Mouse (Mus musculus): ENCODE data around the gene Rsrc1. TPM values are rescaled to one million over a fixed set of nuclear protein-coding genes. Genes with fewer than 3 reads are reported as not detected.
"Not testable (repeated sequence)": the region's sequence is repeated elsewhere in the genome, so short reads cannot be mapped to it uniquely, and the experiment has no call there.

Rsrc1 gene
- total RNA-seq, 2 experiments from 2014 or later = 5.0 to 6.8 TPM

DNA sequence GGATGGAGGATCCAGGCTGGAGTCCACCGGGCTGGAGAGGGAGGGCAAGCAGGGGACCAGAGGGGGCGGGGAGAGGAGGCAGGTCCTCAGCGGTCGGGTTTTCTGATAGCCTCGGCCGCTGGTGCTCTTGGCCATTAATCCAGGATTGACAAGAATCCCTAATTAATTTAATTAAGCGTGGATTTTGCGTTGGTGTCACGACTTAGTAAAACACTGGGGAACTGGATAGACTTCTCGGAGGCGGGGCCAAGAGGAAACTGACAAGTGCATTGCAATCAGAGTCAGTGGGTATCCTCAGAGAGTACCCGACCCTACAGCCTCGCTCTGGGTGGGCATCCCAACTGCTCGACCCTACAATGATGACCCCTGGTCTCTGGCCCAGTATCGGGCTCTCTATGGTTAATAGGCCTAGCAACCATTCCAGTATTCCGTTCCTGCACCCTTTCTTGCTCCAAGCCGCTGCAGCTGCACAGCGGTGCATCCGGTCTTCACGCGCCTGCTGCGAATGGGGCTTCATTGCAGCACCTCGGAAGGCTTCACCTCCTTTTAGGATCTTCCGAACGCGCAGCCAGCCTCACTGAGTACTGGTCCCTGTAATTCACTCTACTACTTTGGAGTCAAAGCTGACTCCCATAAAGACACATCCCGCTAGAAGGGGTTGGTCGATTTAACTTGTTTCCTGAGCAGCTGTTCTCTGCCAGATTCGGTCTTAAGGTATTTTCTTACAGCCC is 1.2 kb downstream of the Rsrc1 start:
- ATAC-seq (replicated peaks; ENCODE audit: low FRiP score, poor library complexity, severe bottlenecking) = no peak

GRCm38 (mm10) chr3:66983481-66983880 is 2.3 kb downstream of the Rsrc1 start:
- ATAC-seq (replicated peaks; ENCODE audit: low FRiP score, poor library complexity, severe bottlenecking) = no peak

DNA sequence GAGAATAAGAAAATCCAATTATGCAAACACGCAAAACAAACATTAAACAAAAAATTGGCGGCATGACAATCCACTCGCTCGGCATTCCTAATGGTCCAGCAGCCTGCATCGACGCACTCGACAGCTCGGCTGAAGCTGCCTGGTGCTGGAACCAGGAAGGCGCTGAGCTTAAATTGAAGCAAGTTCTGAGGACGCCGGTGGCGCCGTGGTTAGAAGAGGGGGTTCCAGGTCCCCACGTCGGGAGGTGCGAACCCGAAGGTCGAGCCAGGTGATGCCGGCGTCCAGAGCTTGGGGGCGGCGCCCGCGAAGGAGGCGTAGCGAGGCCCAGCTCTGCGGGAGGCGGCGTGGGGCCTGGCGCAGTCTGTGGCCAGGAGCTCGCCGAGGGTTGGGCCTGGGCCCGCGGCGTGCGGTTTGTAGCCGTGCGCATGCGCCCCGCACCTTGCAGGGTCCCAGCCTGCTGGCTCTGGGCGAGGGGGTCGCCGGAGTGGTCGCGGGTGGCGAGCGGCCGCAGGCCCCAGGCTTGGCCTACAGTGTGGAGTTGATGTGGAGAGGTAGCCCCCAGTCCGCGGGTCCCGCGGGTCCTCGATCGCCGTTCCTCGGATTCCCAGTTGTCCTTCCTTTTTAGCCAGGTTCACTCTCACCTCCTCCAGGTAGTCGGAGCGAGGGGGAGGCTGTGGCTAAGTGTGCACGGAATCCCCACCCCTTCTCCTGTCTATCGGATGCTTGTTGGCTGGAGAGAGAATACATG is 4.5 kb downstream of the Rsrc1 start:
- ATAC-seq (replicated peaks; ENCODE audit: low FRiP score, poor library complexity, severe bottlenecking) = peak; percentile 49; the same call in 1 of the 2 replicates

- ATAC-seq (replicated peaks; ENCODE audit: low FRiP score, poor library complexity, severe bottlenecking) = no peak
Observed at GRCm38 (mm10) chr3:66986287-66986560, 5.0 kb downstream of the Rsrc1 start.

DNA sequence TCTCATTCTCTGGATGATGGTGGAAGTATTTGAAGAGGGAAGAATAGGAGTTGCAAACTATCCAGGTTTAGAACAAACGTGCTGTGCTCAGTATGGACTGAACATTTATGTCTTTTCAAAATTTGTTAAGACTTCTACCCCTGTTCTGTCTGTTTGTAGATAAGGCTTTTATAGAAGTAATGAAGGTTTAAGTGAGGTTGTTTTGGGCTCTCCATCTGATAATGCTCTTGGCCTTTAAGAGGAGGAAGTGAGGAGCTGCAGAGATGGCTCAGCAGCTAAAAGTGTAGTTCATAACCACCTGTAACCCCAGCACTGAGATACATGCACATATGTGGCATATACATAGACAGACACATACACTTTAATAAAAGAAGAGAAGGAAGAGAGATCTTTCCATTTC is 15.6 kb downstream of the Rsrc1 start:
- ATAC-seq (replicated peaks; ENCODE audit: low FRiP score, poor library complexity, severe bottlenecking) = no peak

DNA sequence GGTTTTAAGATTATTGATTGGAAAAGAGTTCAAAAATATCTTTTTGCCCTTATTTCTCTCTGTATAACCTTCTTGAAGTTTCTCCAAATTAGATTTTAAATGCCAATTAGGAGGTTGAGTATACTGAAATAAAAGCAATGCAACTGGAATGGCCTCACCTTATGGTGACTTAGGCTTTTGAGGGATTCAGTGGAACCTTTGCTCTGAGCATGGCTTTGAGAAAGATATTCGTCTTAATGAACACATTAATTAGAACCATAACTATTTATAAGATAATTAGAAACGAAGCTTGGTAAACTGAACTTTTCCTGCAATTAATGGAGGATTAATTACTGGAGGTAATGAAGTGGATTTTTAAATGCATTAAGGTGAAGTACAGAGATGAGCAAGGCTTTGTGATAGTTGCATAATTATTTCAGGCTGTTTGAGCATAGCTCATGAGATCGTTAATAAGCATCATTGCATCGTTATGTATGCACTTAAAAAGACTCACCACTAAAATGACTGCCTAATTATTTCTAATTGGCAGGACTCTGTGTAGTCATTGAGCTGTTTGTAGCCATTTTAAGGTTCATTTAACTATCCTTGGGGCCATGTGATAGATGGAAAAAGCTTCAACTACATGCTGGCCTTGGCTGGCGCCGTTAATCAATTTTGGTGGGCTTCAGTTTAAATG is 55.3 kb downstream of the Rsrc1 start:
- no peak for ATAC-seq (replicated peaks; ENCODE audit: low FRiP score, poor library complexity, severe bottlenecking)

DNA sequence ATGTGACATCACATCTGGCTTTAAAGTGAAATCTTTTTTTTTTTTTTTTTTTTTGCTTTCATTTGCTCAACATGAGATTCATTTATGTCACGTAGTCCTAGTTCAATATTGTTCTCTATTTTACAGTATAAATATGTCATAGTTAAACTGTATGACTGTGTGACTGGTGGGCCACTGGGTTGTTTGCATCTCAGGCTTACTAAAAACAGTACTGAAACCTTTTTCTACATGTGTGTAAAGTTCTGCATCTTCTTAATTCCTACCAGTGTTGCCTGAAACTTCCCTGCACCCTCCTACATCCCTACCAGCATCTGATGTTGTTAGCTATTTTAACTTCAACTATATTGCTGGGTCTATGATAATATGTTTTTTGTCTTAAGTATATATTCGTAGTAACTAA is 78.6 kb downstream of the Rsrc1 start:
- no peak for ATAC-seq (replicated peaks; ENCODE audit: low FRiP score, poor library complexity, severe bottlenecking)

DNA sequence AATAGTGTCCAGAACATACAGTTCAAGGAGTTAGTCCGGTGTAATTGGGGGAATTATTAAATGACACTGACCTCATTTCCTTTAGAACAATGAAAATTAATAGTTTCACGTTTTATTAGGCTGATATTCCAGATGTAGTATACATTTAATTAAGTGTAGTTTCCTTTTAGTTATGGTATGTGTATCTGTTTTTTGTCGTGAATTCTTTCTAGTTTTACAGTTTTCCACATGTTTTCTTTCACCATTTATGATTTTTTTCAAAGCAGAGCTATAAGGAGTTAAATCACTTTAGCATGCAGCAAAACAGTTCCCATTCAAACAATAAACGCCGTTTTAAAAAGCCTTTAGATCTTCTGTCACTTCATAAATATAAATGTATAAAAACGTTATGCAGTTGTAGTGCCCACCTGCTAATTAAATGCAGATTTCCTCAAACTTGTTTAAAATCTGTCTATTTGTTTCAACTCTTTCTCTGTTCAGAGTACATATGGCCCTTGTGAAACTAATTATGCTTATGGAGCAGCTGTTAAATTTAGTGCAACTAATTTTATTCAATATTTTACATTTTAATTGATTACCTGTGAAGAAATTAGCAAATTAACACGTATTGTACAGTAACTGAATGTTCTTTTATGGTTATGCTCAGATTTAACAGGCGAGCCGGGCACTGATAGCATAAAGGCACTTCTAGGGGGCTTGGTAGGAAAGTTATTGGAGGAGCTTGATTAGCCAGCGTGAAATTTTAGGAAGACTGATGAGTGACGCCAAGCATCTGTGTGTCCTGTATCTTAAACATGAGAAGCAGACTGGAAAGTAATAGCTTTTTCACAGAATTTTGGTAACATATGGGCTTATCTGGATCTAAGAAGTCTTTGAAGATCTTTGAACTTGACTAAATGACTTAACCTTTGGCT is 89.6 kb downstream of the Rsrc1 start:
- no peak for ATAC-seq (replicated peaks; ENCODE audit: low FRiP score, poor library complexity, severe bottlenecking)

DNA sequence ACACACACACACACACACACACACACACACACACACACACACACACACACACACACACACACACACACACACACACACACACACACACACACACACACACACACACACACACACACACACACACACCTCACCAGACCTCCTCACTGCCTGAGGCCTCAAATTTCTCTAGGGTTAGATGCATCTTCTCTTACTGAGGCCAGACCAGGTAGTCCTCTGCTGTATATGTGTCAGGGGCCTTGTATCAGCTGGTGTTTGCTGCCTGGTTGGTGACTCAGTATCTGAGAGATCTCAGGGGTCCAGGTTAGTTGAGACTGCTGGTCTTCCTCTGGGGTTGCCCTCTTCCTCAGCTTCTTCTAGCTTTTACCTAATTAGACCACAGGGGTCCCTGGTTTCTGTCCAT is 92.5 kb downstream of the Rsrc1 start:
- not testable (repeated sequence) for ATAC-seq (replicated peaks; ENCODE audit: low FRiP score, poor library complexity, severe bottlenecking)

DNA sequence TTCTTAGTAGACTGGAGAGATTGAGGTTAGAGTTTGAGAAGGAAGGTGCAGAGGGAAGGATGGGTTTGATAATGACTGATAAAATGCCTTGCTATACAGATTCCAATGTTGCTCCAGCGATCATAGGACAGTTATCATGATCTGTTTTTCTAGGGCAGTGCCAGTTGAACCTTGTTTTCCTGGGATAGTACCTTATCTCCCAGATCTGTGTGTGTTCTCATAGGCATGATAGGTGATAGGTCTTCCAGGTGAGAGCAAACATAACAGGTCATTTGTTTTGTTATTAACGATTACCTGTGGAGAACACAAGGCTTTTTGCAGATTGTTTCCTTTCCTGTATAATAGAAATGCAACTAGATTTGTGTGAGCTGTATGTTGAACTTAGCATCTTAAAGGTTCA is 94.3 kb downstream of the Rsrc1 start:
- no peak for ATAC-seq (replicated peaks; ENCODE audit: low FRiP score, poor library complexity, severe bottlenecking)

GRCm38 (mm10) chr3:67084742-67085141 is 103.6 kb downstream of the Rsrc1 start:
- ATAC-seq (replicated peaks; ENCODE audit: low FRiP score, poor library complexity, severe bottlenecking) = no peak

DNA sequence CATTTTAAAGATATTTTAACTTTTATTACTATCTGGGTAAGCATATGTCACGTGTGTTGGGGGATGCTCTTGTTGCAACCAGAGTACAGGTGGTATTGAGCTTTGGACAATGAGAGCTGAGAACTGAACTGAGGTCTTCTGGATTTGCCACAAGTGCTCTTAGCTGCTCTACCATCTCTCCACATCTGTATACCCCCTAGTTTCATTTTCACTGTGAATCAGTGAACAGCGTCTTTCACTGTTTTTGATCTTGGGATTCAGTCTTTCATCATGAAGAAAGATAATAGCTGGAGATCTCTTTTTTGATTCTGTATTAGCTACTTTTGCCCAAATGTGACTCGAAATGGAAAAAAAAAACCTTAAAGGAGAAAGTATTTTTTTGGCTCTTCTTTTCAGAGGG is 127.2 kb downstream of the Rsrc1 start:
- no peak for ATAC-seq (replicated peaks; ENCODE audit: low FRiP score, poor library complexity, severe bottlenecking)

DNA sequence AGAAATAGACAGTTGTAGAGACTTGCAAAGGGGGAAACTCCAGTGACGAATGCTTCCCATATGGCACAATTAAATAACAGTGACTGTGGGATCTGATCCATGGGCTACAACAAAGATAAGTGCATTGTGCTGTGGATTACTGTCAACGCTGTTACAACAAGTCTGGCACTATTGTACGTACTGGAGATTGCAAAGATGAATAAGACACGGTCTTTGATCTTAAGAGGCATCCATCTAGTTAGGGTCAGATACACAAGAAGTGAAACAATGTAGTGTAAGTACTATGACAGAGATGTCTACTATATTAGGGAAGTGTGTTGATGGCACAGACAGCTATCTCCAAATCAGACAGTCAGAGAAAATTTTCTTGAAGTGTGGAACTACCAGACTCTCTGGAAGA is 135.1 kb downstream of the Rsrc1 start:
- no peak for ATAC-seq (replicated peaks; ENCODE audit: low FRiP score, poor library complexity, severe bottlenecking)

DNA sequence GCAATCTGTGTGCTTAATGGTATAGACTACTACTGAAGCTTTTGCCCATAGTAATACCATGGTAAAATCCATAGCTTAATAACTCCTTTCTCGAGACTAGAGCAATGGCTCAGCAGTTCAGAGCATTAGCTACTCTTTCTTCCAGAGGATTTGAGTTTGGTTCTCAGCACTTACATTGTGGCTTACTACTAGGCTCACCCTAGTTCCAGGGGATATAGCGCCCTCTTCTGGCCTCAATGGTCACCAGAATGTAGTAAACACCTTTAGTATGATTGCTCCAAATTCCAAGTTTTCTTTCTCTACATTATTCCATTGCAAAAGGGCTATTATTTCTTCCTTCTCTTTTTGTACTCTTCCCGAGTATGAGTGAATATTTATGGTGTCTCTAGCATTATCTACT is 151.3 kb downstream of the Rsrc1 start:
- ATAC-seq (replicated peaks; ENCODE audit: low FRiP score, poor library complexity, severe bottlenecking) = no peak

- ATAC-seq (replicated peaks; ENCODE audit: low FRiP score, poor library complexity, severe bottlenecking) = no peak
Observed at GRCm38 (mm10) chr3:67135749-67136375, 154.7 kb downstream of the Rsrc1 start.

DNA sequence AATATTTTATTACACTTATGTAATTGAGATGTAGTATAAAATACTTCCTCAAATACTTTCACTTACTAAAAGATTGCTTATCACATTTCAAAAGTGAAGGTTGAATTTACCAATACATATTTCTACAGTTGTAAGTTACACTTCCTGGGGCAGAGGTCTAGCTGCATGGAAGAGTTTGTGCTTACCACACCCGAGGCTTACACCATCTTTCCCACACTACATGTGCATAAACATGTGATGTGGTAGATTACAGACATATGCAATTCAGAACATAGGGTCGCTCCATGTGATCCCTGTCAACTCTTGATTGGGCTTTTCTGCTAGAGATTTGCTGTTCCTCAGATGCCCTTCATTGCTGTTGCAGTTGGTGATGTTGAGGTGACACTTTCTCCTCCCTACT is 163.8 kb downstream of the Rsrc1 start:
- no peak for ATAC-seq (replicated peaks; ENCODE audit: low FRiP score, poor library complexity, severe bottlenecking)

DNA sequence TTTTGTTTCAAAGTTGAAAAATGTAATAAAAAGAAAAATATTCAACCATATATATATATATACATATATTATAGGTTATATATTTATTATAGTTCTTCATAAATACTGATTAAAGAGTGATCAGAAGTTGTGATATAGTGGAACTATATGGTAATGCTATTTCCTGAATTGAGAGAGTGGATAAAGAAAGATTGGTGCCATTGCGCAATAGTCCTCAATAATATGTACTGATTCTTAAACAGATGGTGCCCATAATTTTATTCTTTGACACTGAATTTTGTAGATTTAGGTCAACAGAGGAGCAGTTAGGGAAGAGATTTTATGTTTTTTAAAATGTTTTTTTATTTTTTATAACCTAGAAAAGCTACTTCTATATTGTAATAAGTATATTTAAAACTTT is 165.1 kb downstream of the Rsrc1 start:
- no peak for ATAC-seq (replicated peaks; ENCODE audit: low FRiP score, poor library complexity, severe bottlenecking)

DNA sequence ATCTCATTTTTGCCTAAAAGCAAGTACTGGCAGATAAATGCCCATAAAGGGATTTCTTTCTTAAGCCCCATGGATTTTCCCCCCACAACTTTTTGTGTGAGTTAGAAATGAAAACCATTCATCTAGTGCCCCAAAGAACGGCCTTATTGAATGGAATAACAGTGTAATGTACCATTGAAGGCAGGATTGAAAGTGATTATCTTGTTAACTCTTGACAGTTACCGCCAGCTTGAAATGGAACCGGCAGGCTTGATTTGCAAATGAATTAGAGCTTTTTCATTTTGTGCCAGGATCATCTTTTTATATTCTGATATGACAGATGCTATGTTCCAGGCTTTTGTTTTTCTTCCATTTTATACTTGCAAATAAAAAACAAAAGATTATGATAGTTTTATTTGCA is 166.1 kb downstream of the Rsrc1 start:
- ATAC-seq (replicated peaks; ENCODE audit: low FRiP score, poor library complexity, severe bottlenecking) = no peak

DNA sequence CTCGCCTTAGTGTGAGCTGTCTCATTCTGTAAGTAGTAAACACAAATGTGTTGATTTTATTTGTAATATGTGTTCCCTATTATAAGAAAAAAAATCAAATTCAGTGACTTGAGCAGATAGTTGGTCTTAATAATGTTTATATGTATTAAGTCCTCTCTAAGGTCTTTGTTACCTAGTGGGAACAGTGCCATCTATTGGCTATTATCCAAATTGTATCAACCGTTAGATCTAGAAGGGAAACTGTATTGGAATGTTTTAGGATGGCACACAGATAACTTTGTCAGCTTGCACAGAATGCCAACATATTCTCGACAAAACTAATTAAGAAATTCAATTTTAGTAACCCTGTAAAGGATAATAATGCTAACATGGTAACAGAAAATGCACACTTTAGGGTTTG is 216.0 kb downstream of the Rsrc1 start:
- ATAC-seq (replicated peaks; ENCODE audit: low FRiP score, poor library complexity, severe bottlenecking) = no peak

DNA sequence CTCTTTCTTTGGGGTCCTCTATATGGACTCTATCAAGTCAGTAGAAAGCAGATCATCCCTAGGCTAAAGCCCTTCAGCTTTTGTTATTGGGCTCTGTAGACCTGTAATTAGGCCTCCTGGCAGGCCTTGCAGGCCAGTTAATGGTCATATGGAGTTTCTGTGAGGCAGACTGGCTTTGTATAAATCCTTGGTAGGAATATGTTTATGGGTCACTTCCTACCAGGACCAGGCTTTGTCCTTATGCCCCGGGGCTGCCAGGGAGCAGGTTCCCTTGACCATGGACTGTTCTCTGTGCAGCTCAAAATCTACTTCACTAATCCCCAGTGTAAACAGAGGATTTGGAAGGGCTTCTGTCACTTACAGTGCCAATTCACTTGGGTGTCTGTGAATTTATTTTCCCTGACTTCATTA is 231.9 kb downstream of the Rsrc1 start:
- no peak for ATAC-seq (replicated peaks; ENCODE audit: low FRiP score, poor library complexity, severe bottlenecking)
